Mouse (Mus musculus): ENCODE measurements around the gene Cd302. TPM values are rescaled to one million over a fixed set of nuclear protein-coding genes. Genes with fewer than 3 reads are reported as not detected.

Cd302 gene
- 2.7 TPM for polyA plus RNA-seq (2017; shearing (Covaris generic))

GRCm38 (mm10) chr2:60284467-60284821 lies at the start of gene Cd302:
TSS of gene Cd302 (minus strand) at chr2:60284488.

GRCm38 (mm10) chr2:60209703-60210651 lies 74.3 kb downstream of the Cd302 start, which contains the start of the genes Baz2b and March7:
TSS of gene Baz2b (minus strand) at chr2:60209839.
TSS of gene March7 (plus strand) at chr2:60209887.

Other genes starting within 250 kb of the Cd302 start
- 28.9 TPM for gene Baz2b, start 74.6 kb downstream of the Cd302 start, polyA plus RNA-seq (2017; shearing (Covaris generic))
- 102 TPM for gene March7, start 74.6 kb downstream of the Cd302 start, polyA plus RNA-seq (2017; shearing (Covaris generic))
- gene Ly75, start 98.8 kb upstream of the Cd302 start, polyA plus RNA-seq (2017; shearing (Covaris generic)): 47.1 TPM

Data from activated CD4-positive, CD25-positive, alpha-beta regulatory T cell, adult 9 weeks (primary cell).